Mouse (Mus musculus): ENCODE results near the gene Ccdc71.

The Ccdc71 gene

DNA sequence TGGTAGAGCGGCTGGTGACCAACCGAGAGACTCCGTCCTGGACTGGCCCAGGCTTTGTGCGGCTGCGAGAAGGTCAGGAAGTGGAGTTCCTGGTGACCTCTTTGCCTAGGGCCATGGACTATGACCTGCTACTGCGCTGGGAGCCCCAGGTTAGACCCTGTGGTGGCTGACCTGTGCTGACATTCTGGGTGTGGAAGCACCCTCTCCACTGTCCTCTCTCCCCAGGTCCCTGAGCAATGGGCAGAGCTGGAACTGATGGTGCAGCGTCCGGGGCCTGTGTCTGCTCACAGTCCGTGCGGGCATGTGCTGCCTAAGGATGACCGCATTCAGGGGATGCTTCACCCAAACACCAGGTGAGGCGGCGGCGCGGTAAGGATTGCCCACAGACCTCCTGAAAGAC, 23.7 kb downstream of the Ccdc71 start:
- in situ Hi-C loops (cut with MboI; ENCODE audit: low pct_unique_long_range_greater_than_20kb in 1 of 2, low sequenced_read_pairs in 2 of 2, unreplicated experiment in 1 of 2): no loop called here

DNA sequence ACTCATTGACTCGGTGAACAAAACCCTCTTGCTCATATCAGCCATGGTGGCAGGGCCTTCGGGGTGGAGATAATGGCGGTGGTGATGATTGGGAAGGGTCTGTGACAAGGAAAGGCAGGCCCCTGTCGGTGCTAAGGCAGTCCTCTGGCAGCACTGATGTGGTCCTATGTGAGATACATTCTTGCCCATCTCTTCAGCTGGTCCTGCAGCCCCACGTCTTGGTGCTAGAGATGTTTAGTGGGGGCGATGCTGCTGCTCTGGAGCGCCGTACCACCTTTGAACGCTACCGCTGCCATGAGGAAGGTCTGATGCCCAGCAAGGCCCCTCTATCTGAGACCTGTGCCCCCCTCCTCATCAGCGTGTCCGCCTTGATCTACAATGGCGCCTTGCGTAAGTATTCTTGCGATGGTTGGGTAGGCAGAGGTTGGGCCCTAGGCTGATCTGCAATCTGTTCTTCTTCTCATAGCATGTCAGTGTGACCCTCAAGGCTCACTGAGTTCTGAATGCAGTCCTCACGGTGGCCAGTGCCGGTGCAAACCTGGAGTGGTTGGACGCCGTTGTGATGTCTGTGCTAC, 25.1 kb downstream of the Ccdc71 start:
- in situ Hi-C loops (cut with MboI; ENCODE audit: low pct_unique_long_range_greater_than_20kb in 1 of 2, low sequenced_read_pairs in 2 of 2, unreplicated experiment in 1 of 2): no loop called here

DNA sequence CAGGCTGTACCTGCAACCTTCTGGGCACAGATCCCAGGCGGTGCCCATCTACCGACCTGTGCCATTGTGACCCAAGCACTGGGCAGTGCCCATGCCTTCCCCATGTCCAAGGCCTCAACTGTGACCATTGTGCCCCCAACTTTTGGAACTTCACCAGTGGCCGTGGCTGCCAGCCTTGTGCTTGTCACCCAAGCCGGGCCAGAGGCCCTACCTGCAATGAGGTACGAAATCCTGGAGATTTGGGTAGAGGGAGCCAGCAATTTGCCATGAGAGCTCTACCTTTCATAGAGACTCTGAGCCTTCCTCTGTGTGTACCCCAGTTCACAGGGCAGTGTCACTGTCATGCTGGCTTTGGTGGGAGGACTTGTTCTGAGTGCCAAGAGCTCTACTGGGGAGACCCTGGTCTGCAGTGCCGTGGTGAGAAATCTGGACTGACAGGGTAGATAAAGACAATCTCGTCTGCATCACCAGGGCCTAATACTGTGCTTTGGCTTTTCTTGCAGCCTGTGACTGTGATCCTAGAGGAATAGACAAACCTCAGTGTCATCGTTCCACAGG, 26.7 kb downstream of the Ccdc71 start:
- in situ Hi-C loops (cut with MboI; ENCODE audit: low pct_unique_long_range_greater_than_20kb in 1 of 2, low sequenced_read_pairs in 2 of 2, unreplicated experiment in 1 of 2): no loop called here

DNA sequence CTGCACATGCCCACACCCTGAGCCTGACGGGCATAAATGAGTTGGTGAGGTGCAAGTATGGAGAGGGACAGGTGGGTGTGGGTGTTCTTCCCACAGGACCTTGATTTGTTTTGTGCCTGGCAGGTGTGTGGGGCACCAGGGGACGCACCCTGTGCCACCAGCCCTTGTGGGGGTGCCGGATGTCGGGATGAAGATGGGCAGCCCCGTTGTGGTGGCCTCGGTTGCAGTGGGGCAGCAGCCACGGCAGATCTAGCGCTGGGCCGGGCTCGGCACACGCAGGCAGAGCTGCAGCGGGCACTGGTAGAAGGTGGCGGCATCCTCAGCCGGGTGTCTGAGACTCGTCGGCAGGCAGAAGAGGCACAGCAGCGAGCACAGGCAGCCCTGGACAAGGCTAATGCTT, 28.1 kb downstream of the Ccdc71 start:
- in situ Hi-C loops (cut with MboI; ENCODE audit: low pct_unique_long_range_greater_than_20kb in 1 of 2, low sequenced_read_pairs in 2 of 2, unreplicated experiment in 1 of 2): no loop called here

DNA sequence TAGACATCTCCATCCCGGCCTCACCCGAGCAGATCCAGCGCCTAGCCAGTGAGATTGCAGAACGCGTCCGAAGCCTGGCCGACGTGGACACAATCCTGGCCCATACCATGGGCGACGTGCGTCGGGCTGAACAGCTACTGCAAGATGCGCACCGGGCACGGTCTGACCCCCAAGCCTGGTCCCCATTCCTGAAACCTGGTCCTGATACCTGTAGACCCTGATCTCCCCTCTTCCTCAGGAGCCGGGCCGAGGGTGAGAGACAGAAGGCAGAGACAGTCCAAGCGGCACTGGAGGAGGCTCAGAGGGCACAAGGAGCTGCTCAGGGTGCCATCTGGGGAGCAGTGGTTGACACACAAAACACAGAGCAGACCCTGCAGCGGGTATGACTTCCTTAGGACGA, 28.9 kb downstream of the Ccdc71 start:
- in situ Hi-C loops (cut with MboI; ENCODE audit: low pct_unique_long_range_greater_than_20kb in 1 of 2, low sequenced_read_pairs in 2 of 2, unreplicated experiment in 1 of 2): no loop called here

DNA sequence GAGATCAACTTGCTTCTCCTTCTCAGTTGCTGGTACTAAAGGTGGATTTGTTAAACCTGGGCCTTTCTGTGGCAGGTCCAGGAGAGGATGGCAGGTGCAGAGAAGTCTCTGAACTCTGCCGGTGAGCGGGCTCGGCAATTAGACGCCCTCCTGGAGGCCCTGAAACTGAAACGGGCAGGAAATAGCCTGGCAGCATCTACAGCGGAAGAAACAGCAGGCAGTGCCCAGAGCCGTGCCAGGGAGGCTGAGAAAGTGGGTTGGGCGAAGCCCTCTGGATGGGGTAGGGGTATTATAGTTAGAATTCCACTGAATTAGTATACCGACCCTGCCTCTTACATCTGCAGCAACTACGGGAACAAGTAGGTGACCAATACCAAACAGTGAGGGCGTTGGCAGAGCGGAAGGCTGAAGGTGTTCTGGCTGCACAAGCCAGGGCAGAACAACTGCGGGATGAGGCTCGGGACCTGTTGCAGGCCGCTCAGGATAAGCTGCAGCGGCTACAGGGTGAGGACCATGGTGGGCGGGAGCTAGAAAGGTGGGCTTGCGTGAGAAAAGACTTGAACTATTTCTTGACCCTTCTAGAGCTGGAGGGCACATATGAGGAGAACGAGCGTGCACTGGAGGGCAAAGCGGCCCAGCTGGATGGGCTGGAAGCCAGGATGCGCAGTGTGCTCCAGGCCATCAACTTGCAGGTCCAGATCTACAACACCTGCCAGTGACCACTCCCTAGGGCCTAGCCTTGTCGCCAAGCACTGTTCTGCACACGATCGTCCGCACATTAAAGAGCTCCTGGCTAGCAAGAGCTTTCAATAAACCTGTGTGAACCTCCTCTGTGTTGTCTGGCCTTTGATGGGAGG, 29.6 kb downstream of the Ccdc71 start:
- in situ Hi-C loops (cut with MboI; ENCODE audit: low pct_unique_long_range_greater_than_20kb in 1 of 2, low sequenced_read_pairs in 2 of 2, unreplicated experiment in 1 of 2): no loop called here

DNA sequence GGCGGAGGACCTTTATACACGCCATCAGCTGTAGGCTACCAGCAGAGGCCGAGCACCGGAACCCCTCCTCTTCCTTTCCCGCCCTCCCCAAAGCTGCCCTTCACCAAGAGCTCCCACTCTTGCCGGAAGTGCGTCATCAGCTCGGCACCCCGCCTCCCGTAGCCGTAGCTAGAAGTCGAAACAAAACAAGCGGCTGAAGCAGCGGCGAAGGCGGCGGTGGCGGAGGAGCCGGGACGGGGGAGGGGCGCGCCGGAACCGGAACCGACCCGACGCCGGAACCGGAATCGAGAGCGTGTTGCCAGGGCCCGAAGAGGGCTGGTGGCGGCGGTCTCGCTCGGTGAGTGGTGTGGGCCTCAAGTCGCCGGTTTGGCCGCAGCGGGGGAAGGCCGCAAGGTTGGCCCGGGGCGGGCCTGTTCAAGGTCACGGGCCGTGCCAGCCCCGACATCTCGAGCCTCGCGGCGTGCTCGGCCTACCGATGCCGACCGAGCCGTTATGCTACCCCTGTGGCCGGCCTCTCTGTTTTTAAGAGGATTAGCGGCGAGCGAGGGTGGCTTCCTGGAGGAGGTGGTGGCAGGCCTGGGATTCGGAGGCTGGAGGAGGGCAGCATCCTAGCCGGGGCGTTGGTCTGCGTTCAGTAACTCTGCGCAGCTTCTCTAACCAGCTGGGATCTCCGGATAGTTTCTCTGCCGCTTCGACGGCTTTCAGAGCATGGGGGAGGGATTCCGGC, 30.4 kb downstream of the Ccdc71 start, which contains the start of gene Usp19:
Usp19 (plus strand) TSS at position 44 of the 727 bp plus-strand sequence.
- in situ Hi-C loops (cut with MboI; ENCODE audit: low pct_unique_long_range_greater_than_20kb in 1 of 2, low sequenced_read_pairs in 2 of 2, unreplicated experiment in 1 of 2): no loop called here

DNA sequence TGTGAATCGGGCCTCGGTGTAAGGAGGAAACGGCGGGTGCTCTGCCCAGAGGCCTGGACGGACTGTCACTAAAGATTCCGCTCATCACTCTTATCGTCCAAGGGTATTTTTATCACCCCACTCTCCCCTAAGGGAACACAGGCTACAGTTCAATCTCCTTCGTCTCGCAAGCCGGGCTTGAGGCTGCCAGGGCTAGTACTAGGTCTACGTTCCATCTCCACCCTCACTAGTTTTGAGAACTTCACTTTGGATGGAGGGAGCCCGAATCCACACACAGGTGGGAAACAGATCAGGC, 30.9 kb downstream of the Ccdc71 start:
- in situ Hi-C loops (cut with MboI; ENCODE audit: low pct_unique_long_range_greater_than_20kb in 1 of 2, low sequenced_read_pairs in 2 of 2, unreplicated experiment in 1 of 2): no loop called here

DNA sequence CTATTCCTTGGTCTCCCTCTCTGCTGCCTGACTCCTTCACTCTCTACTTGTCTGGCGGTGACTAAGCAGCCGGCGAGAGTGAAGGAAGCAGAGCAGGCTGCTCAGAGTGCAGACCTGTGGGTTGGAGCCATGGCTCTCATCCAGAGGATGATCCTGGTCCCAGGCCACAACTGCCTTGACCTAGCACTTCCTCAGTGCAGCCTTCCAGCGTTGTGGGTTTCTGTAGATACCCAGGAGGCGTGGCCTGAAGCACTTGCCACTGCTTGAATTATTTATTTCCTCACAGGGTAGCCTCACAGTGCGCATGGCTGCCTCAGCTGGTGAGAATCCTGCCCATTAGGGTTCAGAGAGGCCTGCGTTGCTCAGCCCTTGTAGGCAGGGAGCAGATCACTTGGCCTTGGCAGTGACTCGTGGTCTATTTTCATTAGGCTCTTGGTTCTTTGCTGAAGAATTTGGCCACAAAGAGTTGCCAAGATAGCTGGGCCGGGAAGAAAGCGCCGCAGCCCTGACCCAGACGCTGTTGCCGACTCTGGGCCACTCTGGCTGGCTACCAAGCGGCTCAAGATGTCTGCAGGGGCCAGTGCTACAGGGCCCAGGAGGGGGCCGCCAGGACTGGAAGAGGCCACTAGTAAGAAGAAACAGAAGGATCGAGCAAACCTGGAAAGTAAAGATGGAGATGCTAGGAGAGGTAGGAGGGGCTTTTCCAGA, 31.9 kb downstream of the Ccdc71 start:
- in situ Hi-C loops (cut with MboI; ENCODE audit: low pct_unique_long_range_greater_than_20kb in 1 of 2, low sequenced_read_pairs in 2 of 2, unreplicated experiment in 1 of 2): no loop called here

DNA sequence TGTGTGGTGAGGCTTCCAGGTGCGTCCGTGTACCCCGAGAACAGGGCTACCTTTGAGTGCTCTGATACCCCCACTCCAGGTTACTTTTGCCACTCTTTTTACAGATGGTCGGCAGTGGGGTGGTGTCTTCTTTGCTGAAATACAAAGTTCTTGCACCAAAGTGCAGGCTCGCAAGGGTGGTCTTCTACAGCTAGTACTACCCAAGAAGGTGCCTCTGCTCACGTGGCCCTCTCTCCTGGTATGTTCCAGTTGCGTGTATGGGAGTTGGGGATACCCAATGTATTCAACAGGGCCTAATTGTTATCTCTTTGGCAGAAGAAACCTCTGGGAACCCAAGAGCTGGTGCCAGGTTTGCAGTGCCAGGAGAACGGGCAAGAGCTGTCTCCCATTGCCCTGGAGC, 32.9 kb downstream of the Ccdc71 start:
- in situ Hi-C loops (cut with MboI; ENCODE audit: low pct_unique_long_range_greater_than_20kb in 1 of 2, low sequenced_read_pairs in 2 of 2, unreplicated experiment in 1 of 2): no loop called here

DNA sequence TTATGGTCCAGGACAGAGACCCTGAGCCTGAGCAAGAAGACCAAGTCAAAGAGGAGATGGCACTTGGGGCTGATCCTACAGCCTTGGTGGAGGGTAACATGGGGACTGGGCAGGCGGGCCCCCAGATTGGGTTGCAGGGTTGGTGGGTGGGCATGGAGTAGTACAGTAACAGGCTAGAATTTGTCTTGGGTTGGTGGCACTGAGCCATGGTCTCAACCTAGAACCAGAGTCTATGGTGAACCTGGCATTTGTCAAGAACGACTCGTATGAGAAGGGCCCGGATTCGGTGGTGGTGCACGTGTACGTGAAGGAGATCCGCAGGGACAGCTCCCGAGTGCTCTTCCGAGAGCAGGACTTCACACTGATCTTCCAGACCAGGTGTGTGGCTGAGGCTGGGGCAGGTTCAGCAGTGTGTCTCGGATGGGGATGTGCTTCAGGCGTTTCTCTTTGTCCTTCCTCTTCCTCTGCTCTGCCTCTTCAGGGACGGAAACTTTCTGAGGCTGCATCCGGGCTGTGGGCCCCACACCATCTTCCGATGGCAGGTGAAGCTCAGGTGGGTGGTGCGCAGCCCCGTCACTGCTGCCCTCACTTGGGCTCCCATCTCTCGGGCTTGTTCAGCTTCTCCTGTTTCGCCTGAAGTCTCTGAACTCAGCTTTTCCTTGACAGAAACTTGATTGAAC, 34.0 kb downstream of the Ccdc71 start:
- in situ Hi-C loops (cut with MboI; ENCODE audit: low pct_unique_long_range_greater_than_20kb in 1 of 2, low sequenced_read_pairs in 2 of 2, unreplicated experiment in 1 of 2): no loop called here

DNA sequence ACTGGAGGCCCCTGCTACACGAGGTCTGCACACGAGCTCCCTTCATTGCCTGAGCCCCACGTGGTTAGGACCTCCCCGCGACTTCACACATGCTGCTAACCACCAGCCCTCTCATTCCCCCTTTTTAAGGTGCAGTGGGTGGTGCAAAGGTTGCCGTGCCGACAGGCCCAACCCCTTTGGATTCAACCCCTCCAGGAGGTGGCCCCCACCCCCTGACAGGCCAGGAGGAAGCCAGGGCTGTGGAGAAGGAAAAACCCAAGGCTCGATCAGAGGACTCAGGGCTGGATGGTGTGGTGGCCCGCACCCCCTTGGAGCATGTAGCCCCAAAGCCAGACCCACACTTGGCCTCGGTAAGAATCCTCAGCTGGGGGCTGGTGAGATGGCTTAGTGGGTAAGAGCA, 34.6 kb downstream of the Ccdc71 start:
- in situ Hi-C loops (cut with MboI; ENCODE audit: low pct_unique_long_range_greater_than_20kb in 1 of 2, low sequenced_read_pairs in 2 of 2, unreplicated experiment in 1 of 2): no loop called here

DNA sequence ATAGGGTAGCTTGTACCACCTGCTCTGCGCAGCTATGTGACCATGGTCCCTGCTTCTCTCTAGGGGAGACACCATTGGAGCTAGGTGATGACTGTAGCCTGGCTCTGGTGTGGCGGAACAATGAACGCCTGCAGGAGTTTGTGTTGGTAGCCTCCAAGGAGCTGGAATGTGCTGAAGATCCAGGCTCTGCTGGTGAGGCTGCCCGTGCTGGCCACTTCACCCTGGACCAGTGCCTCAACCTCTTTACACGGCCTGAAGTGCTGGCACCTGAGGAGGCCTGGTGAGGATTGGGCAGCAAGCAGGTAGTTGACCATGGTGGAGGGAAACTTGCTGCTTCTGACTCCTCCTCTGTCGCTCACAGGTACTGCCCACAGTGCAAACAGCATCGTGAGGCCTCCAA, 38.9 kb downstream of the Ccdc71 start:
- in situ Hi-C loops (cut with MboI; ENCODE audit: low pct_unique_long_range_greater_than_20kb in 1 of 2, low sequenced_read_pairs in 2 of 2, unreplicated experiment in 1 of 2): no loop called here

DNA sequence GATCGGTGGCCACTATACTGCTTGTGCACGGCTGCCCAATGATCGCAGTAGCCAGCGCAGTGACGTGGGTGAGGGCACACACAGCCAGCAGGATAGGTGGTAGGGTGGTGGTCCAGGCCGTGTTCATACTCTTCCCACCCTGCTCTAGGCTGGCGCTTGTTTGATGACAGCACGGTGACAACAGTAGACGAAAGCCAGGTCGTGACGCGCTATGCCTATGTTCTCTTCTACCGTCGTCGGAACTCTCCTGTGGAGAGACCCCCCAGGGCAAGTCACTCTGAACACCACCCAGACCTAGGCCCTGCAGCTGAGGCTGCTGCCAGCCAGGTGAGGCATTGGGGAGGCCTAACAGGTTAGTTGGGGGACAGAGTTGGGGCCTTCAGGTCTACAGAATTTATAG, 39.6 kb downstream of the Ccdc71 start:
- in situ Hi-C loops (cut with MboI; ENCODE audit: low pct_unique_long_range_greater_than_20kb in 1 of 2, low sequenced_read_pairs in 2 of 2, unreplicated experiment in 1 of 2): no loop called here

DNA sequence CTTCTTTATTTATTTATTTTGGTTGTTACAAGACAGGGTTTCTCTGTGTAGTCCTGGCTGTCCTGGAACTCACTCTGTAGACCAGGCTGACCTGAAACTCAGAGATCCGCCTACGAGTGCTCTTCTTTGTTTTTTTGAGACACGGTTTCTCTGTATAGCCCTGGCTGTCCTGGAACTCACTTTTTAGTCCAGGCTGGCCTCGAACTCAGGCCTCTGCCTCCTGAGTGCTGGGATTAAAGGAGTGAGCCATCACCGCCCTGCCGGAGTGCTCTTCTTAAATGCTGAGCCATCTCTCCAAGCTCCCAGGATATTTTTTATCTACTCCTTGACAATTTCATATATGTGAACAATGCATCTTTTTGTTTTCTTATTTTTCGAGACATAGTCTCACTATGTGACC, 46.6 kb downstream of the Ccdc71 start:
- in situ Hi-C loops (cut with MboI; ENCODE audit: low pct_unique_long_range_greater_than_20kb in 1 of 2, low sequenced_read_pairs in 2 of 2, unreplicated experiment in 1 of 2): no loop called here

DNA sequence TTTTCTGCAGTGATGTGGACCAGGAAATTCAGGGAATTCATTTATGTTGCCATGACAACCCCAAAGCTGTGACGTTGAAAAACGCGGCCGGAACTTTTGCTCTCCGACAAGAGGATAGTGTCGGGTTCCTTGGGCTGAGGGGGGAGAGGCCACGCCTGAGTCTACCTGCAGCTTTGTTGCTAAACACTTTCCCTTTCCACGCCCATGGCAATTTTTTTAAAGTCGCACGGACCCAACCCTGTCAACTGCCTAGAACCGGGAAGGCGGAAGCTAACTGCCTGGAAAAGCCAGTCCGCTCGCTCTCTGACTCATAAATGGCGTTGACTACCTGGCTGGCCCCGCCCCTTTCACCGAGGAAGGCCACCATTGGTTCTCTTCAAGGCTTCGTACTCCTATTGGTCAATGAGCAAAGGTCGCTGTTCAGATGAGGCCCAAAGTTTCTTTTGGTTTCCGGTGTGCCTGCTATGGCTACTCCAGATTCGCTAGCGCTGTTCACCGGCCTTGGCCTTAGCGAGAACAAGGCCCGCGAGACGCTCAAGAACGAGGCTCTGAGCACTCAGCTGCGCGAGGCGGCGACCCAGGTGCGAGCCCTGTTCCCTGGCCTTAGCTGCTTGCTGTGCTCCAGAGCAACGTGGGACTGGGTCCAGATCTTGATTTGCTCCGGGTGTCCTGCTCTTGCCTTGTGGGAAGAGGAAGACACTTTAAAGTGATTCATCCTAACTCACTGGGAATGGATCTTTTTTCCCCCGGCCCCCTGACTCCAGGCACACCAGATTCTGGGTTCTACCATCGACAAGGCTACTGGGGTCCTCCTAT, 47.5 kb downstream of the Ccdc71 start, which contains the start of gene Qars:
Qars (plus strand) TSS at position 88 of the 816 bp plus-strand sequence.
- in situ Hi-C loops (cut with MboI; ENCODE audit: low pct_unique_long_range_greater_than_20kb in 1 of 2, low sequenced_read_pairs in 2 of 2, unreplicated experiment in 1 of 2): no loop called here

DNA sequence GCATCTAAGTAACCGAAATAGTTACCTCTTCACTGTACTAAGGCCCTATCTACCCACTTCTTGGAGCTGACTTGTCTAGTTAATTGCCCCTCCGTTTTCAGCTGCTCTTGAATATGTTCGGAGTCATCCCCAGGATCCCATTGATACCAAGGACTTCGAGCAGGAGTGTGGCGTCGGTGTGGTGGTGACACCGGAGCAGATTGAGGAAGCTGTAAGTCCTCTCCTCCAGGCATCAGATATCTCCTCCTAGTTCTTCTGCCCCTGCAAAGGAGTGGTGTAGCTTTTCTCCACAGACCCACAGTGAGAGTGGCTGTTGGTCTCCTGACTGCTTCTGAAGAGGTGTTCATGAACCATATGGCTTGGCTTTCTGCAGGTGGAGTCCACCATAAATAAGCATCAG, 48.4 kb downstream of the Ccdc71 start:
- in situ Hi-C loops (cut with MboI; ENCODE audit: low pct_unique_long_range_greater_than_20kb in 1 of 2, low sequenced_read_pairs in 2 of 2, unreplicated experiment in 1 of 2): no loop called here
